Mouse (Mus musculus): ENCODE data around the gene Hnrnph1.
A peak's percentile ranks its signal among the peaks of the same experiment; 100 is the strongest.

Gene Hnrnph1

GRCm38 (mm10) chr11:50373086-50373485 lies 3.7 kb upstream of the Hnrnph1 start:
- no peak for DNase-seq (ENCODE audit: low spot score in 2 of 2)

- no peak for DNase-seq (ENCODE audit: low spot score in 2 of 2)
Observed at GRCm38 (mm10) chr11:50373621-50374020, 3.2 kb upstream of the Hnrnph1 start.

GRCm38 (mm10) chr11:50374286-50375015 lies 2.3 kb upstream of the Hnrnph1 start:
- DNase-seq (ENCODE audit: low spot score in 2 of 2): no peak

- no peak for DNase-seq (ENCODE audit: low spot score in 2 of 2)
Observed at GRCm38 (mm10) chr11:50375421-50375820, 1.4 kb upstream of the Hnrnph1 start.

- no peak for DNase-seq (ENCODE audit: low spot score in 2 of 2)
Observed at GRCm38 (mm10) chr11:50376156-50376790, 517 bp upstream of the Hnrnph1 start.

GRCm38 (mm10) chr11:50377892-50378684 lies 1.3 kb downstream of the Hnrnph1 start:
- DNase-seq (ENCODE audit: low spot score in 2 of 2): peak; percentile 76 to 86

GRCm38 (mm10) chr11:50379023-50379752 lies 2.4 kb downstream of the Hnrnph1 start:
- no peak for DNase-seq (ENCODE audit: low spot score in 2 of 2)

- DNase-seq (ENCODE audit: low spot score in 2 of 2): no peak
Observed at GRCm38 (mm10) chr11:50381311-50381710, 4.5 kb downstream of the Hnrnph1 start.

GRCm38 (mm10) chr11:50387167-50387679 lies 10.4 kb downstream of the Hnrnph1 start:
- no peak for DNase-seq (ENCODE audit: low spot score in 2 of 2)

- DNase-seq (ENCODE audit: low spot score in 2 of 2): no peak
Observed at GRCm38 (mm10) chr11:50387697-50388096, 10.9 kb downstream of the Hnrnph1 start.

GRCm38 (mm10) chr11:50388217-50388929 lies 11.6 kb downstream of the Hnrnph1 start:
- no peak for DNase-seq (ENCODE audit: low spot score in 2 of 2)

GRCm38 (mm10) chr11:50389011-50389410 lies 12.2 kb downstream of the Hnrnph1 start:
- no peak for DNase-seq (ENCODE audit: low spot score in 2 of 2)

- DNase-seq (ENCODE audit: low spot score in 2 of 2): no peak
Observed at GRCm38 (mm10) chr11:50389616-50390015, 12.8 kb downstream of the Hnrnph1 start.

GRCm38 (mm10) chr11:50391272-50391960 lies 14.6 kb downstream of the Hnrnph1 start:
- DNase-seq (ENCODE audit: low spot score in 2 of 2): no peak

- DNase-seq (ENCODE audit: low spot score in 2 of 2): no peak
Observed at GRCm38 (mm10) chr11:50393306-50393705, 16.5 kb downstream of the Hnrnph1 start.

- no peak for DNase-seq (ENCODE audit: low spot score in 2 of 2)
Observed at GRCm38 (mm10) chr11:50394731-50395130, 17.9 kb downstream of the Hnrnph1 start.

GRCm38 (mm10) chr11:50396766-50397307 lies 20.0 kb downstream of the Hnrnph1 start:
- no peak for DNase-seq (ENCODE audit: low spot score in 2 of 2)

- no peak for DNase-seq (ENCODE audit: low spot score in 2 of 2)
Observed at GRCm38 (mm10) chr11:50397316-50397715, 20.5 kb downstream of the Hnrnph1 start.

GRCm38 (mm10) chr11:50398803-50399202 lies 22.0 kb downstream of the Hnrnph1 start:
- no peak for DNase-seq (ENCODE audit: low spot score in 2 of 2)

GRCm38 (mm10) chr11:50402481-50402880 lies 25.7 kb downstream of the Hnrnph1 start:
- peak in 1 of 2 experiments; percentile 5 for DNase-seq (ENCODE audit: low spot score in 2 of 2)

All from spleen, postnatal 14 days (tissue).